Mouse (Mus musculus) megakaryocyte, embryonic 14.5 days (primary cell): Measurements from ENCODE around the gene U2af2. TPM values are rescaled to one million over a fixed set of nuclear protein-coding genes. Genes with fewer than 3 reads are reported as not detected.

Experiments
- H3K27me3 ChIP-seq: replicated peaks from 2 replicates; pipeline ENCODE3; 2012; ENCODE audit warnings: inconsistent platforms
- H3K36me3 ChIP-seq: replicated peaks from 2 replicates; pipeline ENCODE3; 2012; ENCODE audit warnings: low read length, inconsistent platforms, mixed read lengths
- H3K4me1 ChIP-seq: 2 replicates; pipeline ENCODE4 v1.6.1; 2012; ENCODE audit warnings: inconsistent platforms
- H3K4me3 ChIP-seq: replicated peaks from 2 replicates; pipeline ENCODE3; 2012; ENCODE audit warnings: moderate library complexity, mild to moderate bottlenecking, inconsistent platforms
- H3K9me3 ChIP-seq: 2 replicates; pipeline ENCODE4 v1.6.1; 2012; ENCODE audit warnings: inconsistent platforms
- FLI1 ChIP-seq: IDR thresholded peaks from 2 replicates; pipeline ENCODE4 v1.6.1; 2012; ENCODE audit warnings: low read length, inconsistent platforms, mixed read lengths
- GATA1 ChIP-seq: IDR thresholded peaks from 3 replicates; pipeline ENCODE4 v1.6.1; 2012; ENCODE audit warnings: mixed read lengths, low read length, inconsistent platforms, borderline replicate concordance
- polyA plus RNA-seq: library from polyadenylated mRNA; stranded (reverse); fragments of >175 nt; gene quantifications from 2 replicates; pipeline ENCODE4 v1.2.3, GENCODE M21; 2012; ENCODE audit warnings: low replicate concordance; ENCODE audit not compliant: insufficient read depth

Gene U2af2
- polyA plus RNA-seq, 1 experiment = 251 TPM

DNA sequence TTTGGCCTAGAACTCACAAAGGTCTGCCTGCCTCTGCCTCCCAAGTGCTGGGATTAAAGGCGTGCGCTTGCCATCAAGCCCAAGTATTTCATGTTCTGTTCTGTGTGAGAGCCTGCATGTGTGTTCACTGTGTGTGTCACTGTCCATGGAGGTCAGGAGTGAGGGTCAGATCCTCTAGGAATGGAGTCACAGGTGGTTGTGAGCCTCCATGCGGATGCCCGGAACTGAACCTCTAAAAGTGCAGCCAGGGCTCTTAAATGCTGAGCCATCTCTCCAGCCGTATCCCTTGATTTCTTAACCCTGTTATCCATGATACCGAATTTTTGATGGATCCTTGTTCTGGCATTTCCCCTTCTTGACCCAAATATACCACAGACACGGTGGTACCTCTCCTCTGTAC is 24.9 kb upstream of the U2af2 start:
- H3K36me3 ChIP-seq = peaks cover 57% of the 10 kb centered on the region
- no peak overlapping the region for H3K4me3 ChIP-seq
- no peak for TF ChIP-seq GATA1
- no peak for TF ChIP-seq FLI1

DNA sequence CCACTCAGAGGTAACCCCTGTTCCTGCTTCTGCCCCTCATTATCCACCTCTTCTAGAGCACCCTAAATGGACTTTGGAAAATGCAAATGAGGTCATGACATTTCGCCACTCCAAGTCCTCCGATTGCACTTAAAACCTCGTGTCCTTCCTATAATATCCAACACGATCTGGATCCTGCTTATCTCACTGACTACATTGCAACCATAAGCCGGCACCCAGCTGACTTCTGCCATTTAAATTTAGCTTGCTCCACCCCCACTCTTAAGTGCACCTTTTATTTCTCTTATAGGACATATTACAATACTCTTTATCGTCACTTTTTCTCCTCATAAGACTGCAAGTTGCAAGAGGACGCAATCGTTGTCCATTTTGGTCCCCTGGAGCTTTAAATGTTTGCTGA is 24.5 kb upstream of the U2af2 start:
- Histone ChIP-seq H3K9me3 (no peaks in the 10 kb centered on the region), H3K4me1 (peaks cover 28% of the 10 kb centered on the region), H3K36me3 (peaks cover 52% of the 10 kb centered on the region), H3K4me3 (peak overlapping the region; percentile 97), H3K27me3 (no peaks in the 10 kb centered on the region)
- TF ChIP-seq GATA1 (no peak), FLI1 (no peak)

More for the DNA sequence above, 24.9 kb upstream of the U2af2 start:
- H3K4me1 ChIP-seq = peaks cover 28% of the 10 kb centered on the region
- peaks cover under 1% of the 10 kb centered on the region; the same call in 1 of the 2 replicates for H3K9me3 ChIP-seq
- H3K27me3 ChIP-seq = no peaks in the 10 kb centered on the region

DNA sequence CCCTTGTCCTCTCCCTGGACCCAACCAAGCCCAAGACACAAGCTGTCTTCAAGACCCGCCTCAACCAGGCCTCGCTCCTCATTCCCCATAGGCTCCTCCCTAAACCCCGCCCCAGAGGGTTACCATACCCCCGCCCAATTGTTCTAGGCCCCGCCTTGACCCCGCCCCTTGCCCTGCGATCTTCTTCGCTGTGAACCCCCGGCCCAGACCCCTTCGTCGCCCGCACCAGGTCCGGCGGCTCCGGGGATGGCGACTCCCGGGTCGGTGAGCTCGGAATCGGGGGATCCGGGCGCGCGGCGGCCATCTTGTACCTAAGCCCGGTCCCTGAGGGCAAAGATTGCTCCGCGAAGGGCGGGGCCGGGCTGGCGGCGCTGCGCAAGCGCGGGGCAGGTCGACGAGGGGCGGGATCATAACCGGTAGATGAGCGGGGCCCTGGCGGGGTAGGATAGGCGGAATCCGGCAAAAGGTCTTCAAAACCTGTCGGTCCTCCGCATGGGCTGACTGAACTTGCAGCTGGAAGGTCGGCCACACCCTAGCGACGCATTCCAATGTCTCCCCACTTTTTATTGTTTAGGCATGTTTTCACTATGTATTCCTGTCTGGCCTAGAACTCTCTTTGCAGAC is 23.7 kb upstream of the U2af2 start, which contains the start of gene Zfp784:
Zfp784 (minus strand) TSS at position 338 of the 624 bp plus-strand sequence.
- Histone ChIP-seq H3K9me3 (no peaks in the 10 kb centered on the region), H3K27me3 (no peaks in the 10 kb centered on the region), H3K4me3 (peak within 1 kb of the TSS; percentile 97), H3K4me1 (peaks cover 28% of the 10 kb centered on the region), H3K36me3 (peaks cover 45% of the 10 kb centered on the region)
- TF ChIP-seq GATA1 = no peak
- TF ChIP-seq FLI1 = no peak

DNA sequence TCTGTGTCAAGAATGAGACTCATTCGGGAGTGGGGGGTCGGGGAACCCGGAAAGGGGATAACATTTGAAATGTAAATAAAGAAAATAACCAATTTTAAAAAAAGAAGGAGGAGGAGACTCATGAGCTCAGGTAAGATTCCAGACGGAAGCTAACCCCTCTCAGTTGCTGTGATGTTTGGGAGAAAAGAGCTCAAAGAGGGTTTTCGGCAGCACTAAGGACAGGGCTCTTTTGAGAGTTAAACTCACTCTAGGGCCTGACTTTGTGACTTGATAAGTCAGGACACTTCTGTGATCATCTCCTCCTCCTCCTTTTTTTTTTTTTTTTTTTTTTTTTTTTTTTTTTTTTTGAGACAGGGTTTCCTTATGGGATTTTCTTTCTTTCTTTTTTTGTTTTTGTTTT is 23.0 kb upstream of the U2af2 start:
- Histone ChIP-seq H3K4me3 (peak overlapping the region; percentile 97), H3K4me1 (peaks cover 28% of the 10 kb centered on the region), H3K27me3 (no peaks in the 10 kb centered on the region), H3K36me3 (peaks cover 41% of the 10 kb centered on the region), H3K9me3 (no peaks in the 10 kb centered on the region)
- no peak for TF ChIP-seq GATA1
- no peak for TF ChIP-seq FLI1

DNA sequence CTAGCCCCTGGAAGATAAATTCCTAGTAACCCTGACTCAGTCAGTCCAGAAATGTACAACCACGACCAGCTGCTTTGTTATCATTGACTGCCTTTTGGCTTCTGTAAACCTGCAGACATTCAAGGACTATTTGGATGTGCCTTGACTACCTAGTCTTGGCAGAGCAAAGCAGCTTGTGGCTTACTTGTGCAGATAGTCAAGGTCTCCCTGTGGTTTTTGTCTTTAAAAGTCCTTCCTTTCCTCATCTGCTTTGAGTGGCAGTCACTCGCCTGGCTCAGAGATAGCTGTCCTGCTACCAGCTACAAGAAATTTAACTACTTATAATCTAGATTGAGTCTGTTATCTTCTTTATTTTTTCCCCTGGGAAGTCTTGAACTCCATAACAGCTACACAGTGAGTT is 17.0 kb upstream of the U2af2 start:
- Histone ChIP-seq H3K36me3 (peaks cover 14% of the 10 kb centered on the region), H3K9me3 (peaks cover 7% of the 10 kb centered on the region), H3K4me1 (peaks cover 29% of the 10 kb centered on the region), H3K4me3 (no peak overlapping the region), H3K27me3 (peaks cover 10% of the 10 kb centered on the region)
- no peak for TF ChIP-seq GATA1
- no peak for TF ChIP-seq FLI1

DNA sequence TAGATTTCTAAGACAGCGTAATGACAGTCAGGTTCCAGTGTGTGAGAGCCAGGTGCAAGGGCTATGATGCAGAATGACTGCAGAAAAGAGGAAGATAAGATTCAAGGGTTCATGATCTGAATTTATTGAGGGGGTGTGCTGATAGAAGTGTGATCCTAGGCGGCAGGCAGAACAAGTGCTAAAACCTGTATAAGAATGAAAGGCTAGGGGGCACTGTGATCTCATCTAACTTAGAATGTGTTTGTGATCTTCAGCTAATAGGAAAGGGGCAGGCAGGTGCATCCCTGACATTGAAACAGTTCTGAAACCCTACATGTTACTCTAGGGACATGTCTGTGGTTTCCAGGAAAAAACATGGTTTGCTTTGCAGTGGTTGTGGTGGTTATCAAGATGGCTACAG is 15.8 kb upstream of the U2af2 start:
- Histone ChIP-seq H3K9me3 (peaks cover 7% of the 10 kb centered on the region), H3K4me1 (peaks cover 36% of the 10 kb centered on the region), H3K4me3 (no peak overlapping the region), H3K36me3 (peaks cover 9% of the 10 kb centered on the region), H3K27me3 (peaks cover 20% of the 10 kb centered on the region)
- TF ChIP-seq GATA1 (no peak), FLI1 (no peak)

DNA sequence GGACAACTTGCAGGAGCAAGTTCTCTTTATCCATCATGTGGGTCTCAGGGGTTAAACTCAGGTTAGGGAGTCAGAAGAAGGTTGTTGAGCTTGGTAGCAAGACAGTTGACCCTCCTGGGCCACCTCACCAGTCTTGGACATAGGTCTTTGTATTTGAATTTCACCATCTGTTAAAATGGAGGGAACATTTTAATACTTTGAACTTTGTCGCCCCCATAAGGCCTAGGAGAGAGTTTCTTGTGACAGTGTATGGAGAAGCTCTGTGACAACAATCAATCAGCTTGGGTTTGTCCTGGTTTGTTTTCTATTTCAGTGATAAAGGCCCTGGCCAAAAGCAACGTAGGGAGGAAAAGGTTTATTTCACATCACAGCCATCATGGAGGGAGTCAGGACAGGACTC is 14.6 kb upstream of the U2af2 start:
- H3K27me3 ChIP-seq = peaks cover 32% of the 10 kb centered on the region
- peaks cover 4% of the 10 kb centered on the region for H3K36me3 ChIP-seq
- H3K9me3 ChIP-seq = peaks cover 7% of the 10 kb centered on the region
- TF ChIP-seq GATA1 = no peak
- no peak for TF ChIP-seq FLI1
- no peak overlapping the region for H3K4me3 ChIP-seq
- H3K4me1 ChIP-seq = peaks cover 48% of the 10 kb centered on the region

DNA sequence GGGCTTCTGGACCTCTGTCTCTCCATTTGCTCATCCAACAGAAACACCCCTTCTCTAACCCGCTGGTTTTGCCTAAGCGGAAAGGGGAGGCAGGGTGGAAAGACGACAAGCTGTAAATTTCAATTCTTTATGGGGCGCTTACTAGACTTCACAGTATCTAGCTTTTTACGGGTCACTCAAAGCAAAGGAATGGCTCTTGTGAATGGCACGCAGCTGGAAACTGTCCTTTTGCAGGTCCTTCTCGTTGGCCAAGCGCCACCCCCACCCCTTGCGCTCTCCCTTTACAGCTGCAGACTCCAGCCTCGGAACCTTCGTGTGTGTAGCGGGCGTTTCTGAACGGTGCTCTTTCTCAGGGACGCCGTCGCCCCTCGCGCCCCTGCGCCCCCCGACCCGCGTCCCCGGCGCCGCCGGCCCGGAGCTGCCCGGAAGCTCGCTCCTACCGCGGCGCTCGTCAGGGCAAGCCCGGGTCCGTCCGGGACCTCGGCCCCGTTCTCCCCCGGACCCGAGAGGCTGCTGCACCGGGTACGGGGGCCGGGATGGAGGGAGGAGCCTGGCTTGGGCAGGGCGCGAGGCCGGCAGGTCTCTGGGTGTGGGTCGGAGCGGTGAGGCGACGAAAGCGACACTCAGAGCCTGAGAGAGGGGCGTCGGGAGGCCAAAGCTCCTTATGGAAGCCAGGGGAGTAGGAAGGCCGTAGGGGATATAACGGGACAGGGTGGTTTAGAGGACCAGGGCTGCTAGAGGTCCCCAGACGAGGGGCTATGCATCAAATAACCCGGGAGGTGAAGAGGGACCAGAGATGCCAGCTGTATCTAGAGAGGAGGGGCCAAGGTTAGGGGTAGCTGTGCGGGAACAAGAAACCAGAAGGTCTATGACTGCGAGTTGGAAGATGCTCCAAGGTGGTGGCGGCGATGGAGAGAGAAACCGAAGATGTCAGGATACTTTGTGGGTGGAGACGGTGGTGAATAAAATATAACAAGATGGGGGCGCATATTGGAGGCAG is 10.4 kb upstream of the U2af2 start, which contains the start of gene Zfp580:
Zfp580 (plus strand) TSS at position 346 of the 1,000 bp plus-strand sequence.
- no peak for TF ChIP-seq GATA1
- TF ChIP-seq FLI1 = no peak
- Histone ChIP-seq H3K4me1 (peaks cover 61% of the 10 kb centered on the region), H3K36me3 (no peaks in the 10 kb centered on the region), H3K9me3 (peaks cover 12% of the 10 kb centered on the region), H3K27me3 (peaks cover 74% of the 10 kb centered on the region), H3K4me3 (peak within 1 kb of the TSS; percentile 93)

DNA sequence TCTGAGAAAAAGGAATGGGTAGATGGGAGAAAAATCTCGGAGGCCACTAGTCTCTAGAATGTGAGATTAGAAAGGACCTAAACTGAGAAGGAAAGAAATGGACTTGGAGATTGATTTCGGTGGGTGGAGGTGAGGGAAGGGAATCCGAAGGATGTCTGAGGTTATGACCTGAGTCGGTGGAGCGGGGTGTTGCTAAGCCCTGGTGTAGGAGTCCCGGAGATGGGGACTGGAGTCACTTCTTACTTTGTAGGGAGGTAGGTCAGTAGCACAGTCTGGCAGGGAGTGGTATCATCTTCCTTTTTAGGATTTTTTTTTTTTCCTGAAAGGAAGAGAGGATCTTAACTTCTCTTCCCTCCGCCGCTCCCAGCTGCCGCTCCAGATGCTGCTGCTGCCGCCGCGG is 9.5 kb upstream of the U2af2 start:
- peaks cover 14% of the 10 kb centered on the region for H3K9me3 ChIP-seq
- H3K4me1 ChIP-seq = peaks cover 62% of the 10 kb centered on the region
- peak overlapping the region; percentile 93 for H3K4me3 ChIP-seq
- TF ChIP-seq GATA1 = no peak
- no peak for TF ChIP-seq FLI1
- no peaks in the 10 kb centered on the region for H3K36me3 ChIP-seq
- peaks cover 83% of the 10 kb centered on the region for H3K27me3 ChIP-seq
